Mouse (Mus musculus): Measurements from ENCODE around the gene Isg20l2. TPM values are rescaled to one million over a fixed set of nuclear protein-coding genes. Genes with fewer than 3 reads are reported as not detected.
"Not testable (repeated sequence)": the region's sequence is repeated elsewhere in the genome, so short reads cannot be mapped to it uniquely, and the experiment has no call there.

Gene Isg20l2
- polyA plus RNA-seq, 1 experiment = 11.0 TPM

DNA sequence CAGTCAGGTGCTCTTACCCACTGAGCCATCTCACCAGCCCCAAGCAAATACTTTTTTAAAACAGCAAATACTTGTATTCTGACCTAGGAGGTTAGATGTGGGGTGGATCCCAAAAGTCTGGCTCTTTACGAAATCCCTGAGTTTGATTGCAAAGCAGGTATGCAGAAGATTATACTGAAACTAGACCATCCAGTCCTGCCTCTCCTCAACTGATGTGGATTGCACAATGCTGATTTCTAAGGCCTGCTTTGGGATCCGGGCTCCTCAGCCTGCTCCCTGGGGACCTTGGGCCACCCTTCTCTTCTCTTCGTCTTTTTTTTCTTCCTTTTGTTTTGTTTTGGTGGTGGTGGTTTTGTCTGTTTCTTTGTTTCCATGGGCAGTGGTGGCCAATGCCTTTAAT is 38.6 kb upstream of the Isg20l2 start:
- WGBS = 78% methylated on average over 3 of the region's 3 CpGs
- no peak overlapping the region for H3K4me3 ChIP-seq (ENCODE audit: insufficient read depth, low read depth, low read length)
- H3K27ac ChIP-seq (ENCODE audit: insufficient read depth, low read depth, low read length) = no peak overlapping the region
- no peaks in the 10 kb centered on the region for H3K36me3 ChIP-seq (ENCODE audit: control insufficient read depth, insufficient read depth, low read length)
- TF ChIP-seq POLR2A (IDR thresholded peaks at IDR 0.05; ENCODE audit: low read depth, low read length) (no peak), CTCF (conservative IDR thresholded peaks at IDR 0.05; ENCODE audit: insufficient read depth, insufficient read length, low read depth, low read length) (no peak)
- no peak for DNase-seq
- H3K27me3 ChIP-seq (replicated peaks; ENCODE audit: control insufficient read depth, insufficient read depth, low read length) = no peaks in the 10 kb centered on the region
- no peaks in the 10 kb centered on the region for H3K4me1 ChIP-seq (ENCODE audit: control insufficient read depth, insufficient read depth, low read length)

DNA sequence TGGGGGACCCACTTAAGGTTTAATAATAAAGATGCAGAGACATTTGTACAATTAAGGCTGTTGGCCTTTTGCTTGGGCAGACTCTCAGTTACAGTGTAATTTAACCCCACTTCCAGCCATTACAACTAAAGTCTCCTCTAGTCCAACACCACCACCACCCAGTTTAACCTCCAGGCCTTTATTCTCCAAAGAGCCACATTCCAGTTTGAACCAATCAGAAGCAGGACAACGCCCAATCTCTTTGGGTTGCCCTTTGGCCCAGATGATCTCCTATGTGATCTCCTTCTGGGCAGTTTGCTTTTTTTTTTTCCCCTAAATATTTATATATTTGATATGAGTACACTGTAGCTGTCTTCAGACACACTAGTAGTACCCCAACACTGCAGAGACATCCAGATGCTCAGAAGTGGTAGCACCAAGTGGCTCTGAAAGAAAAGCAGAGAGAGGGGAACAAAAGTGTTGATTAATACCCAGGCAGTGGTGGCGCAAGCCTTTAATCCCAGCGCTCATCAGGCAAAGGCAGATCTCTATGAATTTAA is 36.7 kb upstream of the Isg20l2 start:
- no peak for DNase-seq
- H3K27me3 ChIP-seq (replicated peaks; ENCODE audit: control insufficient read depth, insufficient read depth, low read length) = no peaks in the 10 kb centered on the region
- no peaks in the 10 kb centered on the region for H3K4me1 ChIP-seq (ENCODE audit: control insufficient read depth, insufficient read depth, low read length)
- 89% methylated on average over 3 of the region's 3 CpGs for WGBS
- TF ChIP-seq CTCF (conservative IDR thresholded peaks at IDR 0.05; ENCODE audit: insufficient read depth, insufficient read length, low read depth, low read length) = no peak
- TF ChIP-seq POLR2A (IDR thresholded peaks at IDR 0.05; ENCODE audit: low read depth, low read length) = no peak
- H3K27ac ChIP-seq (ENCODE audit: insufficient read depth, low read depth, low read length) = no peak overlapping the region
- no peaks in the 10 kb centered on the region for H3K36me3 ChIP-seq (ENCODE audit: control insufficient read depth, insufficient read depth, low read length)
- H3K4me3 ChIP-seq (ENCODE audit: insufficient read depth, low read depth, low read length) = no peak overlapping the region

- DNase-seq = no peak
- Histone ChIP-seq H3K4me3 (ENCODE audit: insufficient read depth, low read depth, low read length) (no peak overlapping the region), H3K27ac (ENCODE audit: insufficient read depth, low read depth, low read length) (no peak overlapping the region), H3K4me1 (ENCODE audit: control insufficient read depth, insufficient read depth, low read length) (no peaks in the 10 kb centered on the region), H3K27me3 (replicated peaks; ENCODE audit: control insufficient read depth, insufficient read depth, low read length) (no peaks in the 10 kb centered on the region), H3K36me3 (ENCODE audit: control insufficient read depth, insufficient read depth, low read length) (no peaks in the 10 kb centered on the region)
- no peak for TF ChIP-seq POLR2A (IDR thresholded peaks at IDR 0.05; ENCODE audit: low read depth, low read length)
- TF ChIP-seq CTCF (conservative IDR thresholded peaks at IDR 0.05; ENCODE audit: insufficient read depth, insufficient read length, low read depth, low read length) = no peak
- 59% methylated on average over 3 of the region's 3 CpGs for WGBS
Measured at GRCm38 (mm10) chr3:87899266-87899665, 30.8 kb upstream of the Isg20l2 start.

GRCm38 (mm10) chr3:87899776-87900175 is 30.3 kb upstream of the Isg20l2 start:
- TF ChIP-seq CTCF (conservative IDR thresholded peaks at IDR 0.05; ENCODE audit: insufficient read depth, insufficient read length, low read depth, low read length) = no peak
- TF ChIP-seq POLR2A (IDR thresholded peaks at IDR 0.05; ENCODE audit: low read depth, low read length) = no peak
- no peaks in the 10 kb centered on the region for H3K36me3 ChIP-seq (ENCODE audit: control insufficient read depth, insufficient read depth, low read length)
- H3K4me1 ChIP-seq (ENCODE audit: control insufficient read depth, insufficient read depth, low read length) = no peaks in the 10 kb centered on the region
- H3K27me3 ChIP-seq (replicated peaks; ENCODE audit: control insufficient read depth, insufficient read depth, low read length) = no peaks in the 10 kb centered on the region
- H3K4me3 ChIP-seq (ENCODE audit: insufficient read depth, low read depth, low read length) = no peak overlapping the region
- no peak overlapping the region for H3K27ac ChIP-seq (ENCODE audit: insufficient read depth, low read depth, low read length)
- no peak for DNase-seq
- 80% methylated on average over 3 of the region's 3 CpGs for WGBS

GRCm38 (mm10) chr3:87901036-87901624 is 29.0 kb upstream of the Isg20l2 start:
- H3K27me3 ChIP-seq (replicated peaks; ENCODE audit: control insufficient read depth, insufficient read depth, low read length) = no peaks in the 10 kb centered on the region
- no peak for TF ChIP-seq POLR2A (IDR thresholded peaks at IDR 0.05; ENCODE audit: low read depth, low read length)
- no peak for TF ChIP-seq CTCF (conservative IDR thresholded peaks at IDR 0.05; ENCODE audit: insufficient read depth, insufficient read length, low read depth, low read length)
- 53% methylated on average over 1 of the region's 1 CpGs for WGBS
- no peak overlapping the region for H3K27ac ChIP-seq (ENCODE audit: insufficient read depth, low read depth, low read length)
- H3K36me3 ChIP-seq (ENCODE audit: control insufficient read depth, insufficient read depth, low read length) = no peaks in the 10 kb centered on the region
- H3K4me3 ChIP-seq (ENCODE audit: insufficient read depth, low read depth, low read length) = no peak overlapping the region
- DNase-seq = no peak
- no peaks in the 10 kb centered on the region for H3K4me1 ChIP-seq (ENCODE audit: control insufficient read depth, insufficient read depth, low read length)

- not testable (repeated sequence) for H3K27ac ChIP-seq (ENCODE audit: insufficient read depth, low read depth, low read length); H3K4me3 ChIP-seq (ENCODE audit: insufficient read depth, low read depth, low read length); DNase-seq
Measured at GRCm38 (mm10) chr3:87901959-87902358, 28.2 kb upstream of the Isg20l2 start.

DNA sequence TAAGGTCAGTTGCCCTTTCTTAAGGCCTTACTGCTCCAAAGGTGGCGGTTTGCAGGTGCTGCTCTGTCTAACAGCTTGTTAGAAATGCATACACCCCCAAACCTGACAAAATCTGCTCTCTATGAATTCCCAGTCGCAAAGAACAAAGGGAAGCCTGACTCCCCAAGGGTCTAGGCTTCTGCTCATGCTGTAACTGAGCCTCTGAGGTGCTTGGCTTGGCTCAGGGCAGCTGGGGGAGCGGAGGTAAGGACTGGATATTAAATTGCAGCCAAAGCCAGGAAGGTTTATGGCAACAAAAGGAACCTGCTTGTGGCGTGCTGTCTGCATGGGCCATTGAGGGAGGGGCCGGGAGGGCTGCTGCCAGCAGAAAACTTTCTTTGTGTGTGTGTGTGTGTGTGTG is 26.3 kb upstream of the Isg20l2 start:
- Histone ChIP-seq H3K4me3 (ENCODE audit: insufficient read depth, low read depth, low read length) (no peak overlapping the region), H3K4me1 (ENCODE audit: control insufficient read depth, insufficient read depth, low read length) (peaks cover 10% of the 10 kb centered on the region), H3K27me3 (replicated peaks; ENCODE audit: control insufficient read depth, insufficient read depth, low read length) (no peaks in the 10 kb centered on the region), H3K27ac (ENCODE audit: insufficient read depth, low read depth, low read length) (no peak overlapping the region), H3K36me3 (ENCODE audit: control insufficient read depth, insufficient read depth, low read length) (no peaks in the 10 kb centered on the region)
- WGBS = 58% methylated on average over 5 of the region's 5 CpGs
- TF ChIP-seq POLR2A (IDR thresholded peaks at IDR 0.05; ENCODE audit: low read depth, low read length) (no peak), CTCF (conservative IDR thresholded peaks at IDR 0.05; ENCODE audit: insufficient read depth, insufficient read length, low read depth, low read length) (no peak)
- DNase-seq = no peak

More at GRCm38 (mm10) chr3:87901959-87902358, 28.2 kb upstream of the Isg20l2 start:
- H3K27me3 ChIP-seq (replicated peaks; ENCODE audit: control insufficient read depth, insufficient read depth, low read length); H3K4me1 ChIP-seq (ENCODE audit: control insufficient read depth, insufficient read depth, low read length); H3K36me3 ChIP-seq (ENCODE audit: control insufficient read depth, insufficient read depth, low read length): not testable (repeated sequence)
- 79% methylated on average over 6 of the region's 6 CpGs for WGBS
